Mouse (Mus musculus) C2C12 (cell line): Measurements from ENCODE around the gene Fibp.

Source experiments
- CEBPB ChIP-seq: IDR thresholded peaks from one replicate; pipeline ENCODE4 v1.6.1; 2011; ENCODE audit warnings: low read depth, mild to moderate bottlenecking, control low read depth, moderate library complexity
- CTCF ChIP-seq: IDR thresholded peaks from one replicate; pipeline ENCODE4 v1.5.1; 2011; ENCODE audit not compliant: control insufficient read depth, insufficient read depth, insufficient read length
- FOSL1 ChIP-seq: IDR thresholded peaks from one replicate; pipeline ENCODE4 v1.8.0; 2011; ENCODE audit warnings: mild to moderate bottlenecking, low read length; ENCODE audit not compliant: poor library complexity, insufficient read depth, severe bottlenecking
- MAX ChIP-seq: IDR thresholded peaks from one replicate; pipeline ENCODE4 v1.6.1; 2011; ENCODE audit warnings: mild to moderate bottlenecking, control low read depth
- MYOD1 ChIP-seq: IDR thresholded peaks from one replicate; pipeline ENCODE4 v1.6.1; 2011; ENCODE audit warnings: low read depth; ENCODE audit not compliant: control insufficient read depth, insufficient read length
- MYOG ChIP-seq: IDR thresholded peaks from one replicate; pipeline ENCODE4 v1.6.1; 2011; ENCODE audit not compliant: control insufficient read depth, insufficient read length; ENCODE audit errors: extremely low read depth
- USF1 ChIP-seq: IDR thresholded peaks from one replicate; pipeline ENCODE4 v1.6.1; 2011; ENCODE audit warnings: low read depth, mild to moderate bottlenecking, control low read depth, moderate library complexity

- TF ChIP-seq USF1 = no peak
- TF ChIP-seq CTCF = no peak
- TF ChIP-seq MYOG = no peak
- no peak for TF ChIP-seq MAX
- no peak for TF ChIP-seq CEBPB
- no peak for TF ChIP-seq MYOD1
- no peak for TF ChIP-seq FOSL1
These were observed 33.6 kb upstream of the Fibp start for GRCm38 (mm10) chr19:5426640-5427290.
